Mouse (Mus musculus) bone marrow, adult 2 months (tissue): Measurements from ENCODE around the gene Hist1h2ak.
"Not testable (repeated sequence)": the region's sequence is repeated elsewhere in the genome, so short reads cannot be mapped to it uniquely, and the experiment has no call there.

Experiments used
- CTCF ChIP-seq: fragments of 200-500 bp; IDR thresholded peaks from 2 replicates; pipeline ENCODE4 v1.5.1; 2011; ENCODE audit warnings: low read length, control low read depth; ENCODE audit not compliant: control insufficient read depth, insufficient read depth
- POLR2A ChIP-seq: fragments of 200-500 bp; IDR thresholded peaks from 2 replicates; pipeline ENCODE4 v1.6.1; 2011; ENCODE audit warnings: low read depth, mild to moderate bottlenecking, control low read depth, low read length, borderline replicate concordance; ENCODE audit not compliant: control insufficient read depth

DNA sequence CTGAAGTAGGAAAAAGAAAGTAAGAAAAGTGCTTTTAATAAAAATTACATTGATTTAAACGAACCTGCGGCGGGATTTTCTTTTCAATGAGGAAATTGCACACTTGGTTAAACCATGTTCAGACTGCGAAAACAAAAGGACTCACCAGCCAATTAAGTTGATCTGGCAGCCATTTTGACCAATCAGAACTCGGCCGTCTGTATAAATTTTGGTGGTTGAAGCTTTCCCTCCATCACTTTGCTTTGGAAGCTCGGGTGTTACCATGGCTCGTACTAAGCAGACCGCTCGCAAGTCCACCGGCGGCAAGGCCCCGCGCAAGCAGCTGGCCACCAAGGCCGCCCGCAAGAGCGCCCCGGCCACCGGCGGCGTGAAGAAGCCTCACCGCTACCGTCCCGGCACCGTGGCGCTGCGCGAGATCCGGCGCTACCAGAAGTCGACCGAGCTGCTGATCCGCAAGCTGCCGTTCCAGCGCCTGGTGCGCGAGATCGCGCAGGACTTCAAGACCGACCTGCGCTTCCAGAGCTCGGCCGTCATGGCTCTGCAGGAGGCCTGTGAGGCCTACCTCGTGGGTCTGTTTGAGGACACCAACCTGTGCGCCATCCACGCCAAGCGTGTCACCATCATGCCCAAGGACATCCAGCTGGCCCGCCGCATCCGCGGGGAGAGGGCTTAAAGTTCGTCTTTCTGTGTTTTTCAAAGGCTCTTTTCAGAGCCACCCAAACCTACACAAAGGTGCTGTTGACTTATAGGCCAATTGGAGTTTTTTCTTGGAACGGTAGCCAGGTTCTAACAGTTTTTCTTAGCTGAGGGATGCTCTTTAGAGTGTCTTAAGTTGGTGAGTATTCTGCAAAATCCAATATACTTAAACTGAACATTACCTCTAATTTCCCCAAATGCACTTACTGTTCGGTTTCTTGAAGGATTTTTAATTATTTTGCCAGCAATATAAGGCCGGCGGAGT is 36.0 kb downstream of the Hist1h2ak start, which contains the start of gene Hist1h3h:
- peak; percentile 93; the same call in 1 of the 2 replicates for TF ChIP-seq POLR2A
- not testable (repeated sequence) for TF ChIP-seq CTCF
